Mouse (Mus musculus) adipocyte (in vitro differentiated cells): ENCODE results near the gene Polr2i.
A peak's percentile ranks its signal among the peaks of the same experiment; 100 is the strongest.

Source experiments
- DNase-seq: peaks from one replicate; pipeline ENCODE4 v3.0.0-alpha.2; 2016; ENCODE audit warnings: low spot score

Polr2i gene

DNA sequence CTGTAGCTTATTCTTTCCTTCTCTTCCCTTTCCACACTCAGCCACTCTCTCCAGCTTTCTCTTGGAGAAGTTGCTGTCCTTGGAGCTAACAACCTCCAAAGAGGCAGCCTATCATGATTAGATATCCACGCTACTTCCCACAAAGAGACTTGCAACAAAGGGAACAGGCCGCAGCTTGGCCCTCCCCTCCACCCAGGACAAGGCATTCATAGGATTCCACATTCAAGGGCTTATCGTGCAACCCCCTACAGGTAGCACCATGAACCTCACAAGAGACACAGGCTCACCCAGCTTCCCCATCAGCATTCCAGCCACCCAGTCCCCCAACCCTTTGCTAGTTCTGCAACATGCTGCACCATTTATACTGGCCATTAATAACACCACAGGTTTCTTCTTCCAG, 35.0 kb downstream of the Polr2i start:
- DNase-seq: no peak

DNA sequence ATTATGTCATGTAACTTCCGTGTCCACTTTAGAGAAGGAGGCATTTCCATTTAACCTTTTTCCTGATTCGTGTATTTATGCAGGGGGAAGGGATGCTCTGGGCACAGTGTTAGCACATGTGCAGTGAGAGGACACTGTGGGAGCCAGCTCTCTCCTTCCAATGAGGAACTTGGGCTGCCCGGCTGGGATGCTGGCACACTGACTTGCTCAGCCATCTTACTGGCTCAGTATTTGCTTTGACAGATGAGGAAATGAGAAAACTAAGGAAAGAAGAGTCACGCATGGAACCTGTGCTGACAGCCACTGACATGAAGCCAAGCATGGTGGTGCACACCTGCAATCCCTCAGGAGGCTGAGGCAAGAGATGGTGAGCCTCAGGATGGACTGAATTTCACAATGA, 37.9 kb downstream of the Polr2i start:
- no peak for DNase-seq

DNA sequence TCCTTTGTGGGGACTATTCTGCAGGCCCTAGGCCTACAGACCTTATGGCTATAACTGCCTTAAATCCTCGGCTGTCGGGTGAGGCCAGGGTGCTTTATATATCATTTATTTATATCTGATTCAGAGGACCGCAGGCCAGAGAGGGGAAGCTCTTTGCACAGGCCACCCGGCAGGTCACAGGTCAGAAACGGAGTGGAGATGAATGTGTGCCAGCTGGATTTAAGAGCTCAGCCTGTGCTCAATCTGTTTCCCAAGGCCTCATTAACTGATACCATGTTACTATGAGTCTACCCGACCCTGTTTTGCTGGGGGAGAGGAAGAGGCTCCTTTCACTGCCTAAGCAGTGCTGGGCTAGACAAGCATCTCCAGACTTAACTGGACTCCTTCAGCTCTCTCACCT, 42.6 kb downstream of the Polr2i start:
- DNase-seq: no peak

GRCm38 (mm10) chr7:30278911-30279310, 47.2 kb downstream of the Polr2i start:
- peak; percentile 51 for DNase-seq

- no peak for DNase-seq
These were observed 47.8 kb downstream of the Polr2i start for GRCm38 (mm10) chr7:30279536-30279935.

- DNase-seq: peak; percentile 95
These were observed 48.4 kb downstream of the Polr2i start, which contains the start of the genes Thap8 and Wdr62 for GRCm38 (mm10) chr7:30279951-30280669. Gene Thap8 (plus strand): TSS chr7:30280094. Gene Wdr62 (minus strand): TSS chr7:30280419.

DNA sequence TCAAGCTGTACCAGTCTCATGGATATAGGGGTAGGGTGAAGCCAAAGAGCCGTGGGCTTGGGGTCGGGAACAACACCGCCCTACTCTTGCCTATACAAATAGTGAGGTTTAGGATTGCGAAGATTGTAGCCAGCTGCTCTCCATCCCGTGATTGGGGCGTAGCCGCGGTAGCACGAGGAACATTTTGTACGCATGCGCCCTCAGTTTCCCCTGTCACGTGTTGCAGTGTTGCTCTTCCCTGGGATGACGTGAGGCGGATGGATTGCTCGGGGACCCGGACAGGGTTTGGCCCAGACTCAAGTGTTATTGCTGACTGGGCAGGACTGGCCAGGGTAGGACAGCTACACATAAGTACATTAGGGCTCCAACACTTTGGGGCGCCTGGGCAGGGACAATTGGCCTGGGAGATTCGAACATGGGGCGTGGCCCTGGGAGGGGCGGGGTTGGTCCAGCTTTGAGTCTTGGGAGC, 49.0 kb downstream of the Polr2i start:
- peak; percentile 96 for DNase-seq

DNA sequence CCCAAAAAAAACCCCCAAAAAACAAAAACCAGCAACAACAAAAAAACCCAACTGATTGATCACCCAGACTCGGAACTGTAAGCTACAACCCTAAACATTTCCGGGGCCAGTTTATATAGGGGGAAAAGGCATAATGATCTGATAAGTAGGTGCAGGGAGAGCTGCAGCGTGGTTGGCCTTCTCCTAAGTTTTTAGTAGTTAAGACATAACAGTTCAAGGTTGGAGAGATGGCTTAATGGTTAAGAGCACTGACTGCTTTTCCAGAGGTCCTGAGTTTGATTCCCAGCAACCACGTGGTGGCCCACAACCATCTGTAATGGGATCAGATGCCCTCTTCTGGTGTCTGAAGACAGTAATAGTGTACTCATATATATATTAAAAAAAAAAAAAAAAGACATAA, 49.8 kb downstream of the Polr2i start:
- no peak for DNase-seq

- no peak for DNase-seq
These were observed 51.0 kb downstream of the Polr2i start for GRCm38 (mm10) chr7:30282740-30283139.
